Mouse (Mus musculus): Measurements from ENCODE around the gene Trub1.
A peak's percentile ranks its signal among the peaks of the same experiment; 100 is the strongest.

Gene Trub1

DNA sequence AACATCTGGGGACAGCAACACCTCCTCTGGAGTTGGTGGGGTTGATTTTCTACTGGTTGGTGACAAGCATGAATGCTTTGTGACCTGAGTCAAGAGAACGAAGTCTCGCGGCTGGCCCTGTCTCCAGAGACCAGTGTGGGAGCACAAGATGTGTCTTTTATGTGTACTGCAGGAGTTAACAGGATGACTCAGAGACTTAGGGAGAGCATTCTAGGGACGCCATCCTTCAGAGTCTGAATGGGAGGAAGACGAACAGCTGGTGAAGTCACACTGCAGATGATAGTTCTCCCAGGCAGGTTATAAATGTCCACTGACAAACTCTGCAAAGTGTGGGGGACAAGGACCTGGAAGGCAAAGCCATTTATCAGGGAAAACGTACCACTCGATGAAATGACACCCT lies 11.2 kb upstream of the Trub1 start:
- no peak for DNase-seq (ENCODE audit: extremely low spot score, low spot score)

DNA sequence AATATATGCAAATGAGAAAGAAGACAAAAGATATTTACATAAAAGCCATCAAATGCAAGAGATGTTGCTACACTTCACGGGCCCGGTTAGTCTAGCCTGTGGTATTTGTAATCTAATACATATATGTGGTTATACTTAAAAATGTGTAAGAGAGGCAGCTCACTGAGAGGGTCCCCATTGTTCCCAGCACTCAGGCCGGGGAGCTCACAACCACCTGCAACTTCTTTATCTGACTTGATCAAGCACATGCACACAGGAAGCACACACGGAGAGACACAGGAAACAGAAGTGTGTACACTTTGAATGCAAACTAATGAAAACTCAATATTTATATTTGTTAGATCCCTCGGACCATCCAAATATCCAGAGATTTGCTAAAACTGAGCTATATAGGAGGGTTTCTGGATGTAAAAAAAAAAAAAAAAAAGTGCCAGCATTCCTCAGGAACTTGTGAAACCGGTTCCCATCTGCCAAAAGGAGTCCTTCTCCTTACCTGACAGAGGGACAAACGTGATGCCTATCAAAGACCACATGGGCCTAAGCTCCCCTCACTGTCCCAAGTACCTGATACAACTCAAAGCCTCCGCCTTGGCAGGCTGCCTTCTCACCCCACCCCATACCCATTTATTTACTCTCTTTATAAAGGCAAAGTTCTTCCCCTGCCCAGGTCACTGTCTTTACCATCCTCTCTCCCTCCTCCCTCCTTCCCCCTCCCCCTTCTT lies 9.6 kb upstream of the Trub1 start:
- DNase-seq (ENCODE audit: extremely low spot score, low spot score): no peak

DNA sequence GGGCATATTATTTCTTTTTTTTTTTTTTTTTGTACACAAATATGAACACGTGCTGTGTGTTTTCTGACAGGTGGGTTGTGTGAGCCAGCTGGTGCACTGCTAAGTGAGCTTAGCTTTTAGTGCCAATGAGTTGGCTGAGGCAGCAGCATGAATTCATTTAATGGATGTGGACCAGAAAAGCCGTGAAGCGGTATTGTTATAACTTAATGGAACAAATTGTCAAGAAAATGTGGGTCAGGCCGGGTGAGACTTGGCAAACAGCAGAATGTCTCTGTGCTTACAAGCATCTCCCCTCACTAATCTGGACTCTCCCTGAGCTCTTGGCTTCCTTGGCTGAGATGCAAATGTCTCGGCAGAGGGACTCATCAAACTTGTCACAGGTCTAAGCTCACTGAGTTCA lies 7.7 kb upstream of the Trub1 start:
- DNase-seq (ENCODE audit: extremely low spot score, low spot score): no peak

DNA sequence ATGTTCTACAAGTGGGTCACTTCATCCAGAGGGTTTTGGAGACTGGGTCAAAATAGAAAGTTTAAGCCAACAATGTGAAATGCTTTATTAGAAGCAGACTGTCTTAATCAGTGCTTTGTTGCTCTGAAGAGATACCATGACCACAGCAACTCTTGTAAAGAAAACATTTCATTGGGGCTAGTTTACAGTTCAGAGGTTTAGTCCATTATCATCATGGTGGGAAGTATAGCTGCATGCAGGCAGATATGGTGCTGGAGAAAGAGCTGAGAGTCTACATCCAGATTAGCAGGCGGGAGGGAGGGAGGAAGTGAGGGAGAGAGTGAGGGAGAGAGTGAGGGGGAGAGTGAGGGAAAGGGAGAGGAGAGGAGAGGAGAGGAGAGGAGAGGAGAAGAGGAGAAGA lies 1.9 kb upstream of the Trub1 start:
- no peak for DNase-seq (ENCODE audit: extremely low spot score, low spot score)

DNA sequence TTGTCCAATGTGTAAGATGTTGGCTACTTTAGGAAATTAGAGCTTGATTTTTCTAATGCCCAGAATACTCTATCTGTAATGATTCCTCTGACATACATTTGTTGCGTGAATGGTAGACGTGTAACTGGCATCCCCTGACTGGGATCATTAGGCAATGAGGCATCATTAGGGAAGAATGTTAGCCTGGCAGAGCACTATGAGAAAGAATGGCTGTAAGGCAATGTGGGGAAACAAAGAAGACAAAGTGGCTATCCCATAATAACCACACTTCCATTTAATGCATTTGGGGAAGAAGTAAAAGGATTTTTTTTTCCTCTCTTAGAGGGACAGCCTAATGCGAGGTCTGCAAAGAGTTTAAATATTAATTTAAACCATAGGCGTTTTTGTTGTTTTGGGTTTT lies 950 bp upstream of the Trub1 start:
- DNase-seq (ENCODE audit: extremely low spot score, low spot score): no peak

DNA sequence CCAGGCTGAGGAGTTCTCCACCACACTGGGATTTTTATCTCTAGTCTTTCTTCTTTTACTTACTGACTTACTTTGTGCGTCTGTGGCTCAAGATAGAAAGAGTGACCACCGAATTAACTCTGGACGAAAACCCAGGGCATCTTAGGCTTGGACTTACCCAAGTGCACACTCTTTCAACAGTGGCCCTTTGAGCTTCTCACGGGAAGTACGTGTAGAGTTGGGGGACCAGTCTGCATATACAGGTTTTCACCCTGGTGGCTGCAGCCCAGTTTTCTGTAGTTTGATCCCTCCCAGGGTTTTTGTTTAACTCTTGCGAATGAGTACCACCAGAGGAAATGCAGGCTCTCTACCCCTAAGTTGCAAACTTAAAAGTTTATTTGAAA lies 497 bp downstream of the Trub1 start:
- DNase-seq (ENCODE audit: extremely low spot score, low spot score): no peak

DNA sequence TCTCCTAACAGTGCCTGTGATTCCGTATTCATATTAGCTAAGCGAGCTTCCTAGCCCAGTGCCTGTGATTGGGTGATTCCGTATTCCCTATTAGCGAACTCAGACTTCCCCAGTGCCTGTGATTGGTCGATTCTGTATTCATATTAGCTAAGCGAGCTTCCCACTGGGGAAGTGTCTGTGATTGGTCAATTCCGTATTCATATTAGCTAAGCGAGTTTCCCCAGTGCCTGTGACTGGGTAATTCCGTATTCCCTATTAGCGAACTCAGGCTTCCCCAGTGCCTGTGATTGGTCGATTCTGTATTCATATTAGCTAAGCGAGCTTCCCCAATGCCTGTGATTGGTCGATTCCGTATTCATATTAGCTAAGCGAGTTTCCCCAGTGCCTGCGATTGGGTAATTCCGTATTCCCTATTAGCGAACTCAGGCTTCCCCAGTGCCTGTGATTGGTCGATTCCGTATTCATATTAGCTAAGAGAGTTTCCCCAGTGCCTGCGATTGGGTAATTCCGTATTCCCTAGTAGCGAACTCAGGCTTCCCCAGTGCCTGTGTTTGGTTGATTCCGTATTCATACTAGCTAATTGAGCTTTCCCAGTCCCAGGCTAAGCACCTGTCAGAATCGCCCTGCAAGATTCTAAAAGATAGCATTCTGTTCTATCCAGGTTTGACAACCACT lies 2.7 kb downstream of the Trub1 start:
- DNase-seq (ENCODE audit: extremely low spot score, low spot score): no peak

DNA sequence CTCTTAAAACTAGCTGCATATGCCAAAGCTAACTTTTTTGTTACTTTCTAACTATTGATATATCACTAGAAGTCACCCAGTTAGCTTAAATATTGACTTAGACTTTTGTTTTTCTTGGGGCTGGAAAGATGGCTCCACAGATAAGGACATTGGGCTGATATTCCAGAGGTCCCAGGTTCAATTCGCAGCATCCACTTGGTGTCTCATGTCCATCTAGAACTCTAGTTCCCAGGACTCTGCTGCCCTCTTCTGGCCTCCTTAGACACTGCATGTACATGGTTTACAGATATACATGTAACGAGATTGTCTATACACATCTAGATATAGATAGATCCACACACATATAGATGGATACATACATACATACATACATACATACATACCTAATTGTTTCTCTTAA lies 4.4 kb downstream of the Trub1 start:
- peak; percentile 54 for DNase-seq (ENCODE audit: extremely low spot score, low spot score)

DNA sequence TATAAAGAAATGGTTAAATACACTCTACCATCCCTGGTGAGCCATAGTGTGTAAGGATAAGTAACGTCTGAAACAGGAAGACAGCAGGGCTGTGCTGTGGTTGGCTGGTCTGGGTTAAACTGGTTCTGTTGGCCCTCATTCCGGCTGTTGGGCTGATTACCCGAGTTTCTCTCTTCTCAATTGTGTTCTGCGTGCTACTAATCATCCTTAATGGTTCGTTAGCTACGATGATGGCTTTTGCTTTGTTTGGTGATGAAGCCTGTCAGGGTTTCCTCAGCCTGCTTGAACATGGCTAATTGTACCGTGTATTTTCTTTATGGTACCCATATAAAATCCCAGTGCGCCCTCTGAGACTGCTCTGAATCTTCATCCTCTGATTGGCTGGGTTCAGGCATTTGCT lies 11.0 kb downstream of the Trub1 start:
- no peak for DNase-seq (ENCODE audit: extremely low spot score, low spot score)

DNA sequence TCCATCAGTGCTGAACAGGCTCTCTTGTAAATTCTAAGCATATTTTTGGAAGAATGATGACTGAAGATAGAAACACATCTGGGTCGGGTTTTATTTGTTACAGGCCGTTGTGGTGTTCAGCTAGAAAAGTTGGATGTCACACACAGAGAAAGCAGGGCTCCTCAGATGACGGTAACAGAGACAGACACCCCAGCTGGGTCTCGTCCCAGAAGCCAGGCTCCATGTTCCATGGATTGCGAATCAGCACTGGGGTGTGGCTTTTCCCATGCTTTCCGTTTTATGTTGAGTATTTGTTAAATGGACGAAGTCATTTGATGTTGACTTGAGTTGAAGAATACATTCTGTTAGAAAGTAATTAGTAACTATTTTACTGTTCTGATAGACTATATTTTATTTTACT lies 13.0 kb downstream of the Trub1 start:
- DNase-seq (ENCODE audit: extremely low spot score, low spot score): no peak

DNA sequence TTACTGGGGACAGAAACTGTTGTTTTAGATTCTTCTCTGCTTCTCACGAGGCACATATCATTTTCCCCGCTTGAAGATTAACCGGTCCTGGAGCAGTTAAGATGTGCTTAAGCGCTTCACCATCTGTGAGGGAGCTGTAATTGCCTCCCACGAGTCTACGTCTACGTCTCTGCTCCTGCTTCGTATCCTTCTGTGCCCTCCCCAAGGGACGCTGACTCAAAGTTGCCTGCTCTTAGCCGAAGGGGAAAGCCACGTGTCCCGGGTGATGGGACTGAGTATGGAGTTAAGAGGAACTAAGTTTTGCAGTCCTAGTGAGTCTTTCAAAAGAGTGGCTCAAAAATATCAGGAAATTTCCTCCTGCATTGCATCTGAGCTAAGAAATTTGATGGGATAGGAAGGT lies 18.3 kb downstream of the Trub1 start:
- DNase-seq (ENCODE audit: extremely low spot score, low spot score): no peak

DNA sequence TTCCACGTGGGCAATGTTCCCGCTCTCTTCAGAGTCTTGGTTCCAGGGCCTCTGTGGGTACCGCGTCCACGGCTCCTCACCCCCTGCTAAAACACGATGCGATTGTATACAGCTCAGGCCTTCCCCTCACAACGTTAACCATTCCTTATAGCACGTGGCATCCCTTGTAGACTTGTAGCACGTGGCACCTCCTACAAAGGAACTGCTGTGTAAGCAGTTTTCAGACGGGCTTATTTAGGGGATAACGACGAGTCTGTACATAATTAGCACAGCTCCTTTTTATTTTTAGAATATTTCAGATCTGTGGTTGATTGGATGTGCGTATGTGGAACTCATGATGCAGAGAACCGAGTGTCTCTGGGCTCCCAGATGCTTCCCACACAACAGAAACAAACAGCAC lies 19.5 kb downstream of the Trub1 start:
- DNase-seq (ENCODE audit: extremely low spot score, low spot score): no peak

DNA sequence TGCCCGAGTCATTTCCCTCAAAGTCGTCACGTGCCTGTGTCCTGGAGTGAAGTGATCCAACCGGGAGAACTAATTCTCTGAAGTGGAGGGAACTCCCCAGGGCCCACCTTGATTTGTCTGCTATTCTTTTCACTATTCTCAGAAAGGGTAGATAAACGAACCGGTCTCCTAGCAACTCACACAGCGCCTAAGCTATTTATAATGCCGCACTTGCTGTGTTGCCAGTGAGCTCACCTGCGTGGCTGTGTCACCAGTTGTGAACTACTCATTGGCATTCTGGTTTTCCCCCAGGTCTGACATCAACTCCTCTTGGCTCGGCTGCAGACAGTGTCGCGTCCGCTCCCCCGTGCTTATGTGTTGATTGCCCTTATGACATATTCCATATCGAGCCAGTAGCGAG lies 20.6 kb downstream of the Trub1 start:
- DNase-seq (ENCODE audit: extremely low spot score, low spot score): no peak

DNA sequence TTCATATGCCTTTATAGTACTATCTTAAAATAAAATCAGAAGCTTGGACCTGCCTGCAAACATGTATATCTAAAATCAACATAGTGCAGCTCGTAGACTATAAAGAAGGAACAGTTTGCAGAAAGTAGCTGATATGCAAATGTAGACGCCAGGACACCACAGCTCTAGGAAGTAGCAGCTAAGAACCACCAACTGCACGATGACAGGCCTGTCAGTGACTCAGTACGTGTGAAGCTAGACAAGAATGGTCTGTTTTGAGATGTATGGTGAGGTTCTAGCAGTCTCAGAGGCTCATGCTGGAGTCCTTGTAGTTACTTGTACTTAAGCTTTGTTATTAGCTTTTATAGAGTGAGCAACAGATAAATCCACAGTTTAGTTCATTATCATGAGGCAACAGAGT lies 22.6 kb downstream of the Trub1 start:
- DNase-seq (ENCODE audit: extremely low spot score, low spot score): no peak

DNA sequence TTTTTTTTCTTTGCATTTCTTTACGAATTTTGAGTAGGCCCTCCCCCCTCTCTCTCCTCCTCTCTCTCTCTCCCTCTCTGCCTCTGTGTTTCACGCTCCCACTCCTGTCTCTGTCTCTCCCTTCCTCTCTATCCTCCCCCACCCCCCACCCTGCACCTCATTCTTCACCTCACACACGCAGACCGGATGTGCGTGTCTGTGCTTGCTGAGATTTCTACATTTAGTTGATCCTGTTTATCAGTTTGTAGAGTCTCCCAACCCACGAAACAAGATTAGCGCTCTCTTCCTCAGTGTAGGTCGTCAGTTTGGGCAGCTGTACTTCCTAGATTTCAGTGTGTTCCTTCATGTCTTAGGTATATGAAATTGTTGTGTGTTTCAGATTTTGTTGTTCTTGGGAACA lies 24.6 kb downstream of the Trub1 start:
- no peak for DNase-seq (ENCODE audit: extremely low spot score, low spot score)

DNA sequence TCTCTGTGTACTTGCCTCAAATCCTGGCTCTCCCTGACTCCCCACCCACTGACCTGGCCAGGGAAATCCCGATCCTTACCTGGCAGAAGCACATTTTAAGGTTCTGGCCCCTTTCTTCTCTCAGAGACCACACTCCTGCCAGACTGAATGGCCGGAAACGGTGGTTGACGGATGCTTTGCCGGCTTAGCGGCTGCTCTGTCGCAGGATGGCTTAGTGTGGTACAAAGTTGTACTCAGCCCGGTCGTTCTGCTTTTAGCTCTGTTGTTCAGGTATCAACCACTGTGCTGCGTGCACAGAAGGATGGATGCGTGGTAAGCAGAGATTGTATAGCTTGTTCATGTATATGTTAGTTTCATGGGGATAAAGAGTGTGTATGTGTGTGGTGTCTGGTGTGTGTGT lies 25.3 kb downstream of the Trub1 start:
- no peak for DNase-seq (ENCODE audit: extremely low spot score, low spot score)

DNA sequence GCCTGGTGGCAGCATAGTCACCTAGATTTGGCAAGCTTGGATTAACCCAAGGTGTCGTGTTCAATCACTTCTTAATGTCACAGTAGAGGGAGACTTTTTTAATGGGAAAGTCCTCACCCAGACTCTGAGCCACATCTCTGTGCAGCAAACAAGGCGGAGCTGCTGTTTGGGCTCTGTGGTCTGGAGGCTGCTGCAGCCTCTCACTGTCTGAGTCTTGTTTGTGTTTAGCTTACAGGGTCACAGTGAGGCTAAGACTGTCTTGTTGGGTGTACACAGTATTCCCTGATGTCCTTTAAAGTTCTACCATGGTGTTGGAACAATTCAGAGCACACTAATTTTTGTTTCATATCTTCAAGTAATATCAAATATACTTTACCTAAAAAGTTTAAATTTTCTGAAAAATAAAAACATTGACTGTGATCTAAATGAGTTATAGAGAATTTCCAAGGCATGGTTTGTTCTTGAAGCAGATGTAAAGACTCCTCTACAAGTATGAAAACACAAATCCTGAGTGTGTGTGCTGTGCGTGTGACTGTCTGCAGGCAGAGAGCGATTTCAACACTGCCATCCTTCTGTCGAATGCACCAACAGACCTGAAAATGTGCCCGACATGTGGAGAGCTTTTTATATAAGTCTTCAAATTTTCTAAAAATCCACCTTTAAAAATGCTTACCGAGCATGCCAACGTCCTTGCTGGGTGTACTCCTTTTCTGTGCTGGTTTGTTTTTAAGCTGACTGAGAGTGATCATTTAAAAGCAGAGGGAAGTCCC lies 27.4 kb downstream of the Trub1 start:
- no peak for DNase-seq (ENCODE audit: extremely low spot score, low spot score)

DNA sequence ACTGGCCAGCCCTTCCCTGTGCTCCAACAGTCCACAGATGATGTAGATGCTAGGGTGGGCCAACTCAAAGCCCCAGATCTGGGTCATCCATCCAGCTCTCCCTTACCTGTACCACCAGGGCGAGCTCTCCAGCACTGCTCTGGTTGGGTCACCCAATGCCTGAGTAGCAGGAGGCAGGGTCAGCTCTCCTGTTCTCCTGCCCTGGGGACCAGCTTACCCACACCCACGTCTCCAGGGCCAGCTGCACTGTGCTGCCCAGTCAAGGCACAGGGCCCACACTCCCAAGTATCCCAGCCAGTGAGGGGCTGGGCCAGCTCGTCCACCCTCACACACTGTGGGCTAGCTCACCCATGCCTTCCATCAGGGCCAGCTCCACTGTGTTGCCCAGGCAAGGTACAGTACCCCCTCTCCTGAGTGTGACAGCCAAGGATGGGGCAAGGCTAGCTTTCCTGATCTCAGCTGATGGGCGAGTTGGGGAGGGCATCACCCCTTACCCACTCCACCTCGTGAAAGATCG lies 29.1 kb downstream of the Trub1 start:
- DNase-seq (ENCODE audit: extremely low spot score, low spot score): no peak

DNA sequence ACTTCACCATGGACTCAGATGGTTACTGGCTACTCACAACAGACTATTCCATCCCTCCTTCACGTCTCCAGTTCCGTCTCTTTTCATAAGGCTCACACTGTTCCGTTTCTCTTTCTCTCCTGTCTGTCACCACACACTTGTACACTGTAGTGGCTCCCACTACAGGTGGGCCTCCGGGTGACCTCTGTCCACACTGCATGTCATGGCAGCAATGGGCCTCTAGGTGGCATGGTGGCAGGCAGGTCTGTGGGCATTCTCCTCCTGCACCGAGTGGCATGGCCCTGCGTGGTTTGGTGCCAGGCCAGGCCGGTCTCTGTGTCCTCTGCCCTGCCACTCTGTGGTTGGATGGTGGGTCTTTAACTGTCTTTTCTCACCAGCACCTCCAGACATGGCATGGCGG lies 30.1 kb downstream of the Trub1 start:
- no peak for DNase-seq (ENCODE audit: extremely low spot score, low spot score)

DNA sequence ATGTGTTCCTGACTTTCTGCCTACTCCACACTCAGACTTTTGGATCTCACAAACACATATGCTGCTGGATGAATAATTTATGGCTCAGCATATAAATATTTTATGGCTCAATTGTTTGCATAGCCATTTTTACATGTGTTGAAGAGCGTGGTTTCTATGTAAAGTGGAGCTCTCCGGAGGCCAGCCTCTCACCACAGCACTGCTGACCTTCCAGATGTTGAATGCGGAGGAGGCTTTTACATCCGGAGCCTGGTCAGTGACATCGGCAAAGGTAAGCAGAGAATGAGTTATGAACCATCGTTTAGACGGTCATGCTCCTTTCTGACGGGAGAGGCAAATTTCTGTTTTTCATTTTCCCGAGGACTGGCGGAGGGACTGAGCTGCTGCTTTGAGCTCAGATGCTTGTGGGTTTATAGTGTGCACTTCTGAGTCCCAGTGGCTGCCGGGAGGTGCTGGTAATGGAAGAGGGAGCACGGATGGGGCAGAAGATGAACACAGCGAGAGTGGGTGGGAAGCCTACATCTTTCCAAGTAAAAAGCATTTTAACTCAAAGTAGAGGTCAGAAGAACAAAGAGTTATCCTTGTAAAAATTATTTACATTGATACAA lies 34.4 kb downstream of the Trub1 start:
- peak; percentile 26 for DNase-seq (ENCODE audit: extremely low spot score, low spot score)

DNA sequence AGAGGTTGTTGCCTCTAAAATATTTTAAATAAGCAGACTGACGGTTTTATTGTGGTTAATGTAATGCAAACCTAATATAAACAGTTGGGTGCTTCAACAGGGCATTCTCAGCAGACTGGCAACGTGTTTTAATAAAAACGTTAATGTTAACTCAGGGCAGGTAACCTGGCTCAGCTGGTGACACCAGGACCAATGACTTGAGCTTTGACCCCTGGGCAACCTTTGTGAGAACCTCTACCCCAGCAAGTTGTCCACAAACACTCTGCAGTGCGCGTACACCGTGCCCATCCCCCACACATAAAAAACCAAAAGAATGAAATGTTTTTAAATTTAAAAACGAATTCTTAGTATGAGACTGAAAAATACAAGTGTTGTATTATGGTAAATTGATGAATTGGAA lies 36.8 kb downstream of the Trub1 start:
- no peak for DNase-seq (ENCODE audit: extremely low spot score, low spot score)

DNA sequence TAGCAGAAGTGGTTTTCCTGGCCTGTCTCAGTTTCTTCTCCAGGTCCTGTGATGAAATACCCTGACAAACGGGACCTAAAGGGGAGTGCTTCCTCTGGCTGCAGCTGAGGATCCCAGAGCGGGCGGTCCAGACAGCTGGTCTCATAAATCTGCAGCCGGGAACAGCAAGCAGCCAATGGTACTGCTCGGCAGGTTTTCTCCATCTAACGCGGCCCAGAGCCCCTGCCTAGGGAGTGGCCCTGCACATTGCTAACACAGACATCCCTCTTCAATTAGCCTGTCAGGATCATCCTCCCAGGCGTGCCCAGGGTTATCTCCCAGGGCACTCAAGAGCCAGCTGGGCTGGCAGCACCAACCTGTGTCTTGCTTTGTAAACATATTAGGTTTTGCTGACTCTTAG lies 38.3 kb downstream of the Trub1 start:
- DNase-seq (ENCODE audit: extremely low spot score, low spot score): peak; percentile 59

Measured in neural tube, embryonic 10.5 days (tissue).